Mouse (Mus musculus) kidney, postnatal 10 days (tissue): ENCODE measurements around the gene Lamb3.

Experiments used
- DNase-seq: peaks from one replicate; pipeline ENCODE4 v3.0.0; 2021; ENCODE audit warnings: mixed read lengths

Gene Lamb3

DNA sequence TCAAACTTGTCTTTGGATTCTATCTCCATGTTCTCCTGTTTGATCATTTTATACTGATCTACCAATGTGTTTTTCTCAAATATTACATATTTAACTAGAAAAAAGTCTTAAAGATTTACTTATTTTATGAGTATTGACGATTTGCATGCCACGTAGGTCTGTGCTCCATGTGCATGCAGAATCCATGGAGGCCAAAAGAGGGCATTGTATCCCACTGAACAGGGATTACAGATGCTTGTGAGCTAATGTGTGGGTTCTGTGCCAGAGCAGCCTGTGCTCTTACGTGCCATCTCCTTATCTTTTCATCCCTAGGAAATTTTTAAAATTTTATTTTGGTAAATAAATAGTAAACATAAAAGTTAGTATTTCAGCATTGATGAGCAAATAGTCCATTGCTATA lies 184.8 kb downstream of the Lamb3 start:
- DNase-seq = no peak
